Mouse (Mus musculus): Measurements from ENCODE around the gene Clrn1.

Clrn1 gene

GRCm38 (mm10) chr3:58831586-58831985, 53.6 kb downstream of the Clrn1 start:
- in situ Hi-C loops (cut with MboI, MseI): no loop called here

- in situ Hi-C loops (cut with MboI, MseI): no loop called here
Measured at GRCm38 (mm10) chr3:58829926-58830325, 55.2 kb downstream of the Clrn1 start.

DNA sequence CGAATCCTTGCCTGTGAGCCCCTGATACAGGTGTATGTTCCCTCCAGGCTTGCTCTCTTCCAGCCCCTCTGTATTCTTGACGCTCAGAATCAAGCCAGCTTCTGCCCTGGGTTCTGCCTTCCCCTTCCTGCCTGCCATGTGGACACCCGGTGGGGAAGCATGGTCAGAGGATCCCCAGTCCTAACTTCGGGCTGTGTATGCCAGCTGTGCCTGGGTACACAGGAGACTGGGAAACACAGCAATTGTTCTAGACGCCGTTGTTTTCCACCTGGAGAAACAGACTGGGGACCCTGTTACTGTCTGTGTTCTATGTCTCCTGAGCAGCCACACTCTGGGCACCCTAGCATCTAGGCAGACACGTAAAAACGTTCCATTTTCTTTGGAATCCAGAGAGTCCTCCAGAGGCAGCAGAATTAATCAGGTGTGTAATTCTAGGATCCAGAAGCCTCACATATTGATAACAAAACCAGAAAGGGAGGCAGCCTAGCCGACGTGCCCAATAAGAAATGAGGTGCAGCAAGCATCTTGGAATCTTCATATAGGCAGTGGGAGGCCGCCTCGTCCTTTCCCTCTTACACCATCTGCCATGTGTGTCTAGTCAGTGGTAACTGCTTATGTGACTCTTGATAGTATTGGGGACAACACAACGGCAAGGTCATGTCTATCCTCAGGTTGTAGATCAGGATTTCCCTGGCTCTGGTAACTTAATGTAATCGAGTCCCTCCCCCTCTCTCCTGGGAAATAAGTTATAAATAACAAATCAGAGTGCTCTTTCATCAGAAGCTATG, 56.6 kb downstream of the Clrn1 start:
- in situ Hi-C loops (cut with MboI, MseI): no loop called here

GRCm38 (mm10) chr3:58826266-58826665, 58.9 kb downstream of the Clrn1 start:
- in situ Hi-C loops (cut with MboI, MseI): no loop called here

DNA sequence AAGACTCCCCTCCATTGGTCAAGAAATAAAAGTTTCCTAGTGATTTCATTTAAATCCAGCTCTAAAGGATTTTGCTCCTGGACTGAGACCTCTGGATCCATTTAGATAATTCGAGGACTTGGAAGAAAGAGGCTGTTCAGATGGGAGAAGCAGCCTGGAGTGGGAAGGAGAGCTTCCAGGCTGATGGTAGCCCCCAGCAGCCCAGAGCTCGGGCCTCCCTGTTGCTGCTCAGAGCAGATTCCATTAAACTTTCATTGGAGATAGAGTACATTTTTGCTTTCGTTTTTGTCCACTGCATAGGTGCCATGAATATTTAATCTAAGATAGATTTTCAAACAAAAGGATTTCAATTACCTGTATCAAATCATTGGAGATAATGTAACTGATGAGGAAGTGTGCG, 62.9 kb downstream of the Clrn1 start, which contains the start of gene Mindy4b-ps:
Gene Mindy4b-ps (minus strand): TSS at position 101 of the 400 bp plus-strand sequence.
- in situ Hi-C loops (cut with MboI, MseI): no loop called here

GRCm38 (mm10) chr3:58817337-58817736, 67.8 kb downstream of the Clrn1 start:
- in situ Hi-C loops (cut with MboI, MseI): no loop called here

- in situ Hi-C loops (cut with MboI, MseI): no loop called here
Measured at GRCm38 (mm10) chr3:58814191-58814590, 70.9 kb downstream of the Clrn1 start.

GRCm38 (mm10) chr3:58810353-58810752, 74.8 kb downstream of the Clrn1 start:
- in situ Hi-C loops (cut with MboI, MseI): no loop called here

DNA sequence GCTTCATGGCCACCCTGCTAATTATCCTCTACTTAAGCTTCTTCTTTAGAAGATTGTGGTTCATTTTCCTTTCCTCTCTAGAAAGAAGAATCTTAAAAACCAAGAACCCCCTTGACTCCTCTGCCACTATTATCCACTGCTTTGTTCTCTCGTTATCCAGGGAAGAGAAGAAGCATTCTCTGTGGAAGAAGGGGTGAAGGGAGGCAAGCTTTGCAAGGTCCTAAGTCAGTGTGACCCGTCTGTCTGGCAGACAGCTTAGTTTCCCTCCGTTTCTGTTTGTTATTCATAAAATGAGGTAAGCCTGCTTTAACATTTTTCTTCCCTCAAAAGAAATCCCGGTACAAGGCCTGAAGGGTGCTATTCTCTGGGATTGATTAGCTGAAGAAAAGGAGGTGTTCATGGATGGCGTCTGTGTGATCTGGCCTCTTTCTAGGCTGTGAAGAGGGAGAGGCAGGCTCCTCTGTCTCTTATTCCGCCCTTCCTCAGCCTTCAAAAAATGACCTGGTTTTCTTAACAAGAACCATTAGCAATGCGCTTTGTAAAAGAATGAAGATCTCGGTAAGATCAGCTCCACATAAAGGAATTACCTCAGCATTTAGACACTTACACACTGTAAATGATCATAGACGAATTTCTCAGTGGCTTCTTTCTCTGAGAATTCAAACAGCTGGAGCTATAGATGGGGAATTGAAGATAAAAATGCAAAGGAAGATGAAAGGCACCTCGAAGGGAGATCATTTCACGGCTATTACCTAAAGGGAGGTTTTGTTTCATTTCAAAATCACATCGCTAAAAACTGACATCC, 75.8 kb downstream of the Clrn1 start:
- in situ Hi-C loops (cut with MboI, MseI): no loop called here

DNA sequence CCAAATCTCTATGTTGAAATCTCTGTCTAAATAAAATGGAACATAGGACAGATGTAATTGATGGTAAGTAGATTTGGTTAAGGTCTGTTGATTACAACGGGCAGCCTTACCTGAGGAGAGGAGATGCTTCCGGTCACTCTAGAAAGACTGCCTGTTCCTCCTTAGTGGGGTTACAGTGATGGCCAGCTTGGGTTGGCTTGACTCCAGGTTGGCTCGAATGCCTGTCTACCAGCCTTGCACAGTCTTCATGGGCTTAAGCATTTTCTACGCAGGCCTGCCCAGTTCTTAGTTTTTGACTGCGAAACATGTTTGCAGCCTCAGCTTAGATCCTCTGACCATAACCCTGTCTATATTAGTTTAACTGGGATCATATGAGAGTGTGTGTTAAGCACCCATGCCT, 76.5 kb downstream of the Clrn1 start:
- in situ Hi-C loops (cut with MboI, MseI): no loop called here

- in situ Hi-C loops (cut with MboI, MseI): no loop called here
Measured at GRCm38 (mm10) chr3:58804745-58805144, 80.4 kb downstream of the Clrn1 start.

- in situ Hi-C loops (cut with MboI, MseI): no loop called here
Measured at GRCm38 (mm10) chr3:58798676-58799075, 86.5 kb downstream of the Clrn1 start.

- in situ Hi-C loops (cut with MboI, MseI): no loop called here
Measured at GRCm38 (mm10) chr3:58798245-58798644, 86.9 kb downstream of the Clrn1 start.

Data from T-helper 2 cell (primary cell).